ENCODE assay signal across 19 mouse cellular contexts in the genomic region with DNA sequence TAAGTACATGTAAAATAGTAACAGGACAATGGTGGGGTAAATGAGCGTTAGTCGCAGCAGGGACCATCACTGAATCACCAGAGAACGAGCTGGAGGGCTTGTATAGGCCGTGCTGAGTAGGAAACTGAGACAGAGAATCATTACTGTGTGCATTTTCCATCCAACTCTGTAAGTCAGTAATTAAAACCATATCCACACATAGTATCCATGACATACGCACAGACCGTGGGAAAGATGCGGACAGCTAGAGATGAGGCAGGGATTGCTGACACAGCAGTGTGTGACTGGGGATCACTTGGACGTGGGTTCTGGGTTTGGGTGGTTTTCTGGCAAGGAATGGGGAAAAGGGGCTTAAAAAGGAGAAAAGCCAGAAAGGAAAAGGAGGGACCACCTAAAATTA.
"Had no signal": no experiment of that assay in that cellular context is flagged by ENCODE, and none has a peak within 500 bp of the region (broad histone marks: within the 10 kb centered on the region; RNA-seq: fewer than 3 reads in every experiment).

No protein-coding gene starts in this region.

- DNase-seq: kidney, adult 2 months; kidney, postnatal 25 days; layer of hippocampus, adult 9-11 months; liver, embryonic 13.5 days; lung, embryonic 14.5 days; retina, postnatal 1 day; right cerebral cortex, postnatal 25 days; spleen, adult 18-20 months; thymus, postnatal 25 days had no signal

- H3K4me3 ChIP-seq: layer of hippocampus, adult 2 months; left cerebral cortex, adult 2 months; limb, embryonic 12.5 days; liver, embryonic 13.5 days; midbrain, embryonic 12.5 days; midbrain, embryonic 15.5 days; neural tube, embryonic 13.5 days; stomach, embryonic 15.5 days had no signal

- H3K27me3 ChIP-seq: limb, embryonic 12.5 days; liver, embryonic 13.5 days; midbrain, embryonic 12.5 days; midbrain, embryonic 15.5 days; neural tube, embryonic 13.5 days; stomach, embryonic 15.5 days had no signal

- H3K4me2 ChIP-seq: limb, embryonic 12.5 days; liver, embryonic 13.5 days; lung, embryonic 14.5 days; midbrain, embryonic 12.5 days; midbrain, embryonic 15.5 days; neural tube, embryonic 13.5 days; stomach, embryonic 15.5 days had no signal

- H3K27ac ChIP-seq: kidney, postnatal 0 days; layer of hippocampus, adult 2 months; left cerebral cortex, adult 2 months; limb, embryonic 12.5 days; liver, embryonic 13.5 days; macrophage; midbrain, embryonic 12.5 days; midbrain, embryonic 15.5 days; neural tube, embryonic 13.5 days; stomach, embryonic 15.5 days had no signal

- H3K9me3 ChIP-seq: limb, embryonic 12.5 days; liver, embryonic 13.5 days; midbrain, embryonic 12.5 days; midbrain, embryonic 15.5 days; neural tube, embryonic 13.5 days; stomach, embryonic 15.5 days had no signal

- H3K4me1 ChIP-seq: midbrain, embryonic 12.5 days; midbrain, embryonic 15.5 days had no signal

- ATAC-seq: lung, postnatal 0 days; midbrain, embryonic 15.5 days had no signal

- H3K36me3 ChIP-seq: limb, embryonic 12.5 days; midbrain, embryonic 12.5 days; midbrain, embryonic 15.5 days; neural tube, embryonic 13.5 days; stomach, embryonic 15.5 days had no signal

- H3K9ac ChIP-seq: limb, embryonic 12.5 days; liver, embryonic 13.5 days; lung, embryonic 14.5 days; midbrain, embryonic 12.5 days; midbrain, embryonic 15.5 days; neural tube, embryonic 13.5 days; stomach, embryonic 15.5 days had no signal
